Mouse (Mus musculus): ENCODE data around the gene Olfr1164.

Olfr1164 gene

DNA sequence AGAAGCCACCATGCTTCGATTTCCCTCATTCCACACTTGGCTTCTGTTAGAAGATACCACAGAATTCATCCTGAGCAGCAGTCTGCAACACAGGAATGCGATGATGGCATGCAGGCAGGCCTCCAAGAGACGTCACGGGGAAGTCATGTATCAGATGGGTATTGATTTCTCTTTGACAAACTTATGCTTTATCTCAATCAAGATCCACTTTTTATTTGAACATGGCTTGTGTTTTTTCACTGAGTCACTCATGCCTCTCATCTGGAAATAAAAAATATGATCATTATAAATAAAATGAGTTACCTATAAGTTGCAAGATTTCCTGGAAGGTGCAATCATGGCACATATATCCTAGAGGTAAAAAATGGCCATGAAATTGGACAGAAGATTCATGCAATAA, at the start of gene Olfr1164:
Gene Olfr1164, minus strand, starts transcription at position 101 of the 400 bp plus-strand sequence.
- no peak for DNase-seq (ENCODE audit: low spot score)

DNA sequence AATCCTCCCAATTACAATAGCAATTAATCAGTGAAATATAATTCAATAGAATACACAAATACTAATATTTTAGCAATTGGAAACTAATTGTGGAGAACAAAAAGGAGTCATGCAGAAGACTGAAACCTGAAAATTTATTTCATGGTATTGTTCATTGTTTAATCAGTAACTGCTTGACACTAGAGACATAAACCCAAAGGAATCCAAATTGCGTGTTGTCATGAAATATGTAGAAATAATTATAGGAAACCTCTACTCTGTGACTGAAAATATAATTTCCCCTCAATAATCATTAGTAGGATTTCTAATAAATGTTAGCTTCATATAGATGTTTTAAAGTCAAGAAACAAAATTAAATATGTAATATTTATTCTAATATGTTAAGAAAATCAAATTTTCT, 34.4 kb upstream of the Olfr1164 start, which contains the start of gene Olfr1166:
Gene Olfr1166, minus strand, starts transcription at position 101 of the 400 bp plus-strand sequence.
- no peak for DNase-seq (ENCODE audit: low spot score)

DNA sequence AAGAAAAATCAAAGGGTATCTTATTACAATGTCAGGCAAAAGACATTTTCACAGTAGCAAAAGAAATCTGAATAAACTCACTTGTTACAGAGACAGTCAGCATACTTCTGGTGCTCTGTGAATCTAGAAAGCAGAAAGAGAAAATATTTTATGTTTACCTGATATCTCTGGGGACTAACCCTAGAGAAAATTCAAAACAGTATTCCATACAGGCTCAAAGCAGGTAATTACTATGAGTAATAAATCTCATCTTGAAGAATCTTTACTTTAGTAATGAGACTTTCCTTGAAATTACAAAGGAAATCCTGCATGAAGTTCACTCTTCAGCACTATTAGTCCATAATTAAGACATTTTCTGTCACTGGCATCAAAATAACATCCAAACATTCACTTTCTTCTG, 22.0 kb downstream of the Olfr1164 start, which contains the start of gene Olfr1163:
Gene Olfr1163, minus strand, starts transcription at position 101 of the 400 bp plus-strand sequence.
- DNase-seq (ENCODE audit: low spot score): no peak

DNA sequence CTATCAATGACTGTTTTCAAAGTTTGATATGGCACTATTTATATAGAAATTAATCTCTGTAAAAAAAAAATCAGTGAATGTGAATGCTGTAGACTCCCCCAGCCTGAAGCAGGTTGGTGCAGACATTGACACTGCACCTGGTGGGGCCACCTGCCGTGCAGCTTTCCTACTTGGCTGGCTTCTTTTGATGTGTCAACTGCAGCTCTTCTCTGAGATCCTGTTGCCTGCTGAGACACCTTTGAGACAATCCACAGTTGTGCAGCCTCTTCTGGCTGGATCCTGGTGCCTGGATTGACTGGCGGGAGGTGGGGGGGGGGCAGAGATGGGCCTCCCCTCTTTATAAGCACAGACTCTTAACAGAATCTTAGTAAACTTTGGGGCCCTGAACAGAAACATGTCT, 30.2 kb downstream of the Olfr1164 start:
- no peak for DNase-seq (ENCODE audit: low spot score)

DNA sequence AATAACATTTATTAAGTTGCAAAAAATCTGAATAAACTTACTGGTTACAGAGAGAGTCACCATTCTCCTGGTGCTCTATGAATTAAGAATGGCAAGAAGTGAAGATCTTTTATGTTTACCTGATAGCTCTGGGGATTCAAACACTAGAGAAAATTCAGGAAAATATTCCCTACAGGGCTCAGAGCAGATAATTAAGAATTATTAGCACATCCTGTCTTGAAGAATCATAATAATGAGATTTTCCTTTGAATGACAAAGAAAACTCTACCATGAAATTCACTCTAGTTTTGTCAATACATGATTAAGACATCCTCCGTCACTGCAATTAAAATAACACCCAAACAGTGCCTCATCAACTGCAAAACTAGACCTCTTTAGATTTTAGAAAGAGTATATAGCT, 42.7 kb downstream of the Olfr1164 start, which contains the start of gene Olfr1162:
Gene Olfr1162, minus strand, starts transcription at position 101 of the 400 bp plus-strand sequence.
- DNase-seq (ENCODE audit: low spot score): no peak

Measured in adipocyte (in vitro differentiated cells).